Mouse (Mus musculus): ENCODE results near the gene Ranbp1. TPM values are rescaled to one million over a fixed set of nuclear protein-coding genes. Genes with fewer than 3 reads are reported as not detected.
A peak's percentile ranks its signal among the peaks of the same experiment; 100 is the strongest.

Ranbp1 gene
- total RNA-seq, 2 experiments from 2014 or later = 87.3 to 92.9 TPM

DNA sequence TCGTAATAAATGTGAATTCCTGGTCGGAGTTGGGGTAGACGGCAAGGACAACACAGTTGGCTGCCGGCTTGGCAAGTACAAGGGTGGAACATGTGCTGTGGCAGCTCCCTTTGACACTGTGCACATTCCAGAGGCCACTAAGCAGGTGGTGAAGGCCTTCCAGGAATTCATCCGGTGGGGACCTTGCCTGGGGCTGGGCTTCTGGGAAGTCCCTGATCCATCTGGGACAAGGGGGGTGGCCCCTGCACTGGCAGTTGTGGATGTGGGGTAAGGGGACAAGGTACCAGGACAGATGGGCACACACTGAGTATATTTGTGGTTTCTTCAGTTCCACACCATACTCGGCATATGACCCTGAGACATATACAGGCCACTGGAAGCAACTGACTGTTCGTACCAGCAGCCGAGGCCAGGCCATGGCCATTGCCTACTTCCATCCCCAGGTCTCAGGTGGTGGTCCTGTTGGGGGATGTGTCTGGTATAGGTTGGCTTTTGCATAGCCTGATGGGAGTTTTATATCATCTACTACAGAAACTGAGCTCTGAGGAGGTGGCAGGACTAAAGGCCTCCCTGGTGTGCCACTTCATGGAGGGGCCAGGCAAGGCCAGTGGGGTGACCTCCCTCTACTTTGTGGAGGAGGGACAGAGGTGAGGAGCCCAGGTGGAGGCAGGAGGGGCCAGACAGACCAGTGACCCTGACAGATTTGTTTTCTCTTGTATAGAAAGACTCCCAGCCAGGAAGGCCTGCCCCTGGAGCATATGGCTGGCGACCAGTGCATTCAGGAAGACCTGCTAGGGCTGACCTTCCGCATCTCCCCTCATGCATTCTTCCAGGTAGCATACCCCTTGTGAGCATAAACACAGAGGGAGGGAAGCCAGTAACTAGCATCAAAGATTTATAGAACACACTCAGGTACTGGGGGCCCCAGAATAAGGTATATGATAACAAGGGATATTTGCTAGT lies 2.6 kb upstream of the Ranbp1 start:
- no peak overlapping the region for H3K4me3 ChIP-seq
- intact Hi-C loops (cut with DNase I) = no loop called here
- H3K27ac ChIP-seq = no peak overlapping the region
- no peak for DNase-seq (ENCODE audit: extremely low spot score in 1 of 2, low spot score in 2 of 2)
- no peak for TF ChIP-seq CTCF (IDR thresholded peaks at IDR 0.05)

DNA sequence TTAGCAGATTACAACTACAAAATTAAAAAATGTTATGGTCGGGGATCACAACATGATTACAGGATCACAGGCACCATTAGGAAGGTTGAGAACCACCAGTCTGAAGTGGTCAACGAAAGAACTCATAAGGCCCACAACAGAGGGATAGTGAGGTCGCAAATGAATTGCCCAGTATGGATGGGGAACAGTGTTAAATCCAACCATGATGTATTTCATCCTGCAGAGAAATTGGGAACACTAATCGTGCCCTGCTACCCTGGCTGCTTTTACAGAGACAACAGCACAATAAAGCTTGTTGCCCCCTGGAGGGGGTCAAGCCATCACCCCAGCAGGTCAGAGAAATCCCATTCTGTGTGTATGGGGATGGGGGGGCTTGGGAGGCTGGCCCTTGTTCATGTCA lies 1.7 kb upstream of the Ranbp1 start:
- no peak for TF ChIP-seq CTCF (IDR thresholded peaks at IDR 0.05)
- DNase-seq (ENCODE audit: extremely low spot score in 1 of 2, low spot score in 2 of 2) = no peak
- intact Hi-C loops (cut with DNase I) = no loop called here
- H3K4me3 ChIP-seq = no peak overlapping the region
- H3K27ac ChIP-seq = no peak overlapping the region; the same call in 1 of the 2 replicates

DNA sequence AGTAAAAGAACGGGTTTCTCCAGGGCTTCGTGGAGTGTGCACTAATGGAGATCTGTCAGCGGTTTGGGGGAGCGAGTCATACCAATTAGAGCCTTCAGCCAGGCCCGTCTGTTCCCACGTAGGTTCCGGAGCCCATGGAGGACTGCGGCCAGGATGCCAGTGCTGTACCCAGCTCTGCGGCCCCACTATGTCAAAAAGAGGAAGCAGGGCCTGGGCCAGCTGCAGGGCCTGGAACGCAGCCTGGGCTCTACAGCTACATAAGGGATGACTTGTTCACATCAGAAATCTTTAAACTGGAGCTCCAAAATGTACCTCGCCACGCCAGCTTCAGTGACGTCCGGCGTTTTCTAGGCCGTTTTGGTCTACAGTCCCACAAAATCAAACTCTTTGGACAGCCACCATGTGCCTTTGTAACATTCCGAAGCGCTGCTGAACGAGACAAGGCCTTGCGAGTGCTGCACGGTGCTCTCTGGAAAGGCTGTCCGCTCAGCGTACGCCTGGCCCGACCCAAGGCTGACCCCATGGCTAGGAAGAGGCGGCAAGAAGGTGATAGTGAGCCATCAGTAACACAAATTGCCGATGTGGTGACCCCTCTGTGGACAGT lies 934 bp upstream of the Ranbp1 start:
- intact Hi-C loops (cut with DNase I) = no loop called here
- DNase-seq (ENCODE audit: extremely low spot score in 1 of 2, low spot score in 2 of 2) = peak; percentile 35 to 49
- Histone ChIP-seq H3K4me3 (peak overlapping the region; percentile 93), H3K27ac (peak overlapping the region; percentile 88)
- TF ChIP-seq CTCF (IDR thresholded peaks at IDR 0.05) = no peak

DNA sequence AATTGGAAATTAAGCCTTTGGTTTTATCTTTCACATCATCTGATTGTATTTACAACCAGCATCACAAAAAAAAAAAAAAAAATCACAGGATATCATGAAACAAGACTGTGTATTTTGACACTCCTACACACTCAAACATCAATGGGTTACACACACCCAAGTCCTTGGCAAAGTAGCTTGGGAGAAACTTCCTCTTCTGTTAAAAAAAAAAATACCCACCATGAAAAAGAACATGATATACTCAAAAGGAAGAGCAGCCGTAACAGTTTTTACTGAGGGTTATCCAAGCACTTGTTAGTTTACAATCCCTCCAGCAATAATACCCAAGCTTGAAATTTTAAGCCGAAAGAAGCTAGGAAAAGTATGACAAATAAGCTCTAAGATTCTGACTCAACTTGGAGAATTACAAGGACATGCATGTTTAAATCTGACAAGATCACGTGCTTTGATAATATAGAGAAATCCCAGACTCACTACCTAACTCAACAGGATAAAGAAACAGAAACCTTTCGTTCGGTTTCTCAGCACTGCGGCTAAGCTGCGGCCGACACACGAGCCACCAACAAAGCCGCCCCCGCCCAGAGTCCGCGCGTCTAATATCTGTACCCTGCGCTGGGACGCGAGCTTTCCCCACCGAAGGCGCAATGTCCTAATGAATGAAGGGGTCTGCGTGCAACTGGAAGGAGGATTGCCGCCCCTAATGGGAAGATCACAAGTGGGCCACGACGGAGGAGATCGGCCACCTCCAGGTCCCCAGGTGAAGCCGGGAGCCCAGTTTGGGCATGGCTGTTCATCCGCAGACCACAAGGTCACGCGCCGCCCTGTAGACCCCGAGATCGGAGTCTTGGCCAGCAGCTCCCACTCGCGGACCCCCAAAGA lies 772 bp downstream of the Ranbp1 start:
- no peak for TF ChIP-seq CTCF (IDR thresholded peaks at IDR 0.05)

DNA sequence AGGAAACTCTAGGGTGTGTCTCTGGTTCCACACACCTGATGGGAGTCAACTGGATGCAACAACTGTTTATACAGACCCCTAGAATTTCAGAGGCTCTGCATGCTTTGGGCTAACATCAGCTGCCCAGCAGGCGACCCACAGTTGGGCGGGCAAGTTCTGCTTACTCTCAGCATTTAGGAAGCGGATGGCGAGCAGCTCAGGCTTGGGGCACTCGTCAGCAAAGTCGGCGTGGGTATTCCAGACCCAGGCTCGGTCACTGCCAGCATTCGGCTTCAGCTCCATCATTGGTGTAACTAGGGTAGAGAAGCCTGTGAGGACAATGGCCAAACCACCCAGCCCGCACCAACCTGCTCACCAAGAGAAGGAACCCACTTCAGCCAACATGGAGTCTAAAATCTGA lies 7.0 kb downstream of the Ranbp1 start:
- Histone ChIP-seq H3K27ac (no peak overlapping the region), H3K4me3 (no peak overlapping the region)
- TF ChIP-seq CTCF (IDR thresholded peaks at IDR 0.05) = no peak
- DNase-seq (ENCODE audit: extremely low spot score in 1 of 2, low spot score in 2 of 2) = no peak
- intact Hi-C loops (cut with DNase I) = no loop called here

More for the DNA sequence above, 772 bp downstream of the Ranbp1 start:
- intact Hi-C loops (cut with DNase I) = loop anchor here (1.0 kb wide), 1 partner anchor 12 kb away; the partner anchor contains the start of gene Zdhhc8
- Histone ChIP-seq H3K4me3 (peak overlapping the region; percentile 93), H3K27ac (peak overlapping the region; percentile 82)
- DNase-seq (ENCODE audit: extremely low spot score in 1 of 2, low spot score in 2 of 2) = peak in 1 of 2 experiments; percentile 33

DNA sequence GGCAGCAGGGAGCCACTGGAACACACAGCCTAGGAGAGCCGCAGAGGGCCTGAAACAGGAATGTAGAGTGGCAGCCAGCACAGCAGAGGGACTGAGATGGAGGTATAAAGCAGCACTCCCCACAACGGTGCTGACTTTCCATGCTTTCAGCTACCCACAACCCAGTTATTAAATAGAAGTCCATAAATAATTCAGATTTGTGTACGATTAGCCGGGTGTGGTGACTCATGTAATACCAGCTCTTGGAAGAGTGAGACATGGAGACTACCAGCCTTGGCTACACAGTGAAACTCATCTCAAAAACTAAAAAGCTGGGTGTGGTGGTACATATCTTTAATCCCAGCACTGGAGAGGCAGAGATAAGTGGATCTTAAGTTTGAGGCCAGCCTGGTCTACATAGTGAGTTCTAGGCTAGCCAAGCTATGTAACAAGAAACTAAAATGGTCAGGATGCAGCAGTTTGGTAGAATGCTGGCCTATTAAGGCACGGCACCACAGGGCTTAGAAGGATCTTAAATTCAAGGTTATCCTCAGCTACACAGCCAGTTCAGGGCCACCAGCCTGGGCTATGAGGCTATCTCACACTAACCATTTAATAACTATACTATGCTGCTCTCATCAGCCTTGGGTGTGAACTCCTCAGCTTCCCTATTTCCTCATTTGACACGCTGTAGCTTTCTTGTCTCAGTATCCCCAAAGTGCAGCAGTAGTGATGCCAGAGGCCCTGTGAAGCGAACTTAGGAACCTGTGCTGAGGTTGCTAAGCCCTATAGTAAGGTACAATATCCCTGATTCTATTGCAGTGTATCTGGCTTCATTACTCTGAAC lies 11.6 kb downstream of the Ranbp1 start:
- Histone ChIP-seq H3K27ac (peak overlapping the region; percentile 95), H3K4me3 (no peak overlapping the region)
- intact Hi-C loops (cut with DNase I) = loop anchor here (10.0 kb wide), 1 partner anchor 312 kb away; the partner anchor contains the start of gene Slc25a1
- no peak for DNase-seq (ENCODE audit: extremely low spot score in 1 of 2, low spot score in 2 of 2)
- TF ChIP-seq CTCF (IDR thresholded peaks at IDR 0.05) = no peak

DNA sequence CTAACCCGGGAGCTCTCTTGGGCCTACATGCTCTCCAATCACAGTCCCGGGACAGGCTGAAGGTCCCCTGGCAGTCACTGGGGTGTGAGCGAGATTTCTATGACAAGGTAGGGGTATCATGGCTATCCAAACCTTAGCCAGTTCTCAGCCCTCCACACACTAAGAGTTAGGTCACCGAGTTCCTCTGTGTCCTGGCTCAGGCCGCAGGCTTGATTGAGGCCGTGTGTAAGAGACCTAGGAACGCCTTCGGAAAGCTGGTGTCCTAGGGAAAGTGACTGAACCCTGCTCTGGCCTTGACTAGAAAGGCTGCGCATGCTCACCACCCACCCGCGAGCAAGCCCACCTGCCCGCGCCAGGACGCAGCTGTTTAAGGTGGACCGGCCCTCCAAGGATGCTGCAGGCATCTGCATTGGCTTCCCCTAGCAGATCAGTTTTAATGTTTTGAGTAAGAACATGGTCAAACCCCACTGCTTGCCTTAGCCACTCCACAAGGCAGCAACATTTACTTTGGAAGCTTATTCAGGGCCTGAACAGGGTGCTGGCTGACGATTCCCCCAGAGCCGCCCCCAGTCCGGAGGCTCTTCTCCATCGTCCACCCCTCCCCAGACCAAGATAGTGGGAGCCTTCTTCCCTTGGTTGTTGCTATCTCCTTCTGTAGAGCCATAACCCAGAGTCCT lies 13.0 kb downstream of the Ranbp1 start:
- Histone ChIP-seq H3K27ac (peak overlapping the region; percentile 95), H3K4me3 (peak overlapping the region; percentile 70)
- intact Hi-C loops (cut with DNase I) = loop anchor here (1.0 to 10.0 kb wide), 2 partner anchors 13 to 311 kb away; partner anchors contain the start of genes Ranbp1, Slc25a1 and Trmt2a
- TF ChIP-seq CTCF (IDR thresholded peaks at IDR 0.05) = no peak
- peak; percentile 71 to 73 for DNase-seq (ENCODE audit: extremely low spot score in 1 of 2, low spot score in 2 of 2)

DNA sequence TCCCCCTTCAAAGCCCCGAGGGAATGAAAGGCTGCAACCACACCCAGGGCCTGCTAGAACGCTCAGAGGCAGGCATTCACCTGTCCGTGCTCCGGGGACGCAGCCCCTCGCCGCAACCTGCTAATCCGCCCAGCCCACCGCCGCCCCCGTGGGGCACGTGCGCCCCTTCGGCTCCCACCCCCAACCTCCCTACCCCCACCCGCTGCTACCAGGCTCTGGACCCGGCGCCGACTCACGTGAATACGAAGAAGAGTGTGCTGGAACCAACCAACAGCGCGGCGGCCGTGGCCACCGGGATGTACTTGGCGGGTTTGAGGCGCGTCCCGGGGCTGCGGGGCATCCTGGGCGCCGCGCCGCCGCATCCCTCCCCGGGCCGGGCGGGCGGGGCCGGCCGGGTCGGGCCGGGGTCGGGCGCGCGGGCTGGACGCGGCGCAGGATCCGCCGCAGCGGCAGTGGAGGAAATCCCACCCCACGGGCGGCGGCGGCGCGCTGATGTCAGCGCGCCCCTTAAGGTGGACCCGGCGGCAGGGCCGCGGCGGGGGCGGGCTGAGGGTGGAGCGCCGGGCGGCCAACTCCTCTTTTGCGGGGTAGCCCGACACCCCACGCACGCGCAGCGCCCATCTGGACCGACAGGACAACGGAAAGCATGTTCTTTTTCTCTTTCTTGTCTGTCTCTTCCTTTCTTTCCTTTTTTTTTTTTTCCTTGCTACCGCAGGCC lies 13.7 kb downstream of the Ranbp1 start, which contains the start of gene Zdhhc8:
Zdhhc8 (minus strand) TSS at position 466 of the 718 bp plus-strand sequence.
- Histone ChIP-seq H3K27ac (peak within 1 kb of the TSS; percentile 95), H3K4me3 (peak within 1 kb of the TSS; percentile 70)
- intact Hi-C loops (cut with DNase I) = loop anchor here (1.0 to 10.0 kb wide), 2 partner anchors 13 to 310 kb away; partner anchors contain the start of genes Ranbp1, Slc25a1 and Trmt2a
- peak; percentile 84 for DNase-seq (ENCODE audit: extremely low spot score in 1 of 2, low spot score in 2 of 2)
- no peak; the same call in 1 of the 2 replicates for TF ChIP-seq CTCF (IDR thresholded peaks at IDR 0.05)

DNA sequence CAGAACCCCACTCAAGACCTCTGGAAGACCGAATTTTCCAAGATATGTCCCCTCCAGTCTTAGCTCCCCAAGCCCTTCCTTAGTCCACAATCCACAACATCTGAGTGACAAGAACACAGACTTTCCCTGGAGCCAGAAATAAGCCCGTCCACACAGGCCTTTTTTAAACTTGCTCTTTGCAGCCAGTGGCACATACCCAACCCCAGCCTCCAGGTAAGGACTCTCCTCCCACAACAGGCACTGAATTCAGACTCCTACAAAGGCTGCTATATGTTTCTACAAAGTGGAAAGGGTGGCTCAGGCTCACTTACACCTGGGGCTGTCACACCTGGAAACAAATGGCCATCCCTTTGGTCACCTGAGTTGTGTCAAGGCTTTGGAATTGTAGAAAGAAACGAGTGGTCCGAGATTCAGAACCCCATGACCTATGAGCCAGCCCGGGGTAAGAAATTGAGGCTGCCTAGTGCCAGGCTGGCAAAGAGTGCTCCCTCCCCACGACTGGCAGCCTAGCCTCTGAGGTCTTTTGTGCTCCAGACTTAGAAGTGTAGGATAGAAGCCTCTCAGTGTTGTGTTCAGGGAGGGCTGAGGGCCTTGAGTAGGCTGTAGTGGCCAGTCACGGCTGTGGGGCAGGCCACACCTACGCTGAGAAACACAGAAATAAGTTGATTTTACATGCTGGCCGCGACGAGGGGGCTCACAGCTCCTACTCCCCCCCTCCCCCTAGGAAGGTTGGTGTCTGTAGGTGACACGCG lies 14.4 kb downstream of the Ranbp1 start:
- no peak for TF ChIP-seq CTCF (IDR thresholded peaks at IDR 0.05)
- H3K27ac ChIP-seq = peak overlapping the region; percentile 92
- intact Hi-C loops (cut with DNase I) = loop anchor here (10.0 kb wide), 1 partner anchor 309 kb away; the partner anchor contains the start of gene Slc25a1
- DNase-seq (ENCODE audit: extremely low spot score in 1 of 2, low spot score in 2 of 2) = peak in 1 of 2 experiments; percentile 22
- H3K4me3 ChIP-seq = peak overlapping the region; percentile 70
